Mouse (Mus musculus): ENCODE data around the gene Iscu. TPM values are rescaled to one million over a fixed set of nuclear protein-coding genes. Genes with fewer than 3 reads are reported as not detected.

The Iscu gene
- polyA plus RNA-seq, 1 experiment from 2014 or later = 112 TPM

DNA sequence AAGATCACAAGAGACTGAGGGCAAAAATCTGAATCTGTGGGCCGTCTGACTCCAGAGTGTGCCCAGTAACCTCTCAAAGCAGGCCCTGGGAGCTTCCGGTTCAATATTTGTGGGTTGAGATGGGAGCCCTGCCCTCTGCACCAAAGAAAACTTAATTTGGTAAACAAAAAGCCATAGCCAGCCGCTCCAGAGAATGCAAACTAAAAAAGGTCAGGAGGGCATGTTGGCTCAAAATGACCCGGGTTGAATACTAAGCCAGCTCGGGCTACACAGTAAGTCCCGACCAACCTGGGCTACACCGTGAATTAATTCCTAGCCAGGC is 37.6 kb upstream of the Iscu start:
- Histone ChIP-seq H3K4me2 (peak overlapping the region; percentile 91), H3K27ac (peak overlapping the region; percentile 93), H3K9me3 (replicated peaks) (no peaks in the 10 kb centered on the region), H3K9ac (peak overlapping the region; percentile 50; the same call in 1 of the 2 replicates), H3K4me1 (peaks cover 26% of the 10 kb centered on the region), H3K27me3 (no peaks in the 10 kb centered on the region), H3K4me3 (replicated peaks) (peak overlapping the region; percentile 65), H3K36me3 (peaks cover 20% of the 10 kb centered on the region)
- peak; percentile 30; the same call in 1 of the 2 replicates for ATAC-seq (replicated peaks; ENCODE audit: low FRiP score)
- 31% methylated on average over 7 of the region's 7 CpGs for WGBS

GRCm38 (mm10) chr5:113735345-113736112 is 37.0 kb upstream of the Iscu start, which contains the start of gene Ficd:
TSS of gene Ficd (plus strand) at chr5:113735803.
- peak within 1 kb of the TSS; percentile 50 for H3K9ac ChIP-seq
- H3K9me3 ChIP-seq (replicated peaks) = no peaks in the 10 kb centered on the region
- H3K27ac ChIP-seq = peak within 1 kb of the TSS; percentile 93
- peaks cover 26% of the 10 kb centered on the region for H3K4me1 ChIP-seq
- H3K4me3 ChIP-seq (replicated peaks) = peak within 1 kb of the TSS; percentile 65
- peak; percentile 96 for ATAC-seq (replicated peaks; ENCODE audit: low FRiP score)
- H3K4me2 ChIP-seq = peak within 1 kb of the TSS; percentile 91
- no peaks in the 10 kb centered on the region for H3K27me3 ChIP-seq
- WGBS = 1% methylated on average over 71 of the region's 71 CpGs
- H3K36me3 ChIP-seq = peaks cover 25% of the 10 kb centered on the region

DNA sequence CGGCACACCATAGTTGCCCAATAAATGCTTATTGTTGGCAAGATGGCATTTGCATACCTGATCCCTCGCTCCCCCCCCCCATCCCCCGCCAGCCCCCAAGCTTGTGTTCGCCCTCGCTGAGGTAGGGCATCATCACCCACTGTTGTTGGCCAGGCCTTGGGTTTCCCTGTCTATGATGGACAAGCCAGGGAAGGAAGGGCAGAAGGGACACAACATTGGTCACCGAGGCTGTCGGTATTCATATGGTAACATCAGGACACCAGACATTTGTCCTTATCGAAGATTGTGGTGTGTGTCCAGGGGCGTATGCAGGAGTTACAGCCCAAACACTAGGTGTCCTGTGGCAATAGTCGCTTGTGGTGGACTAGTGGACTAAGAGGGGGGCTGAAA is 36.4 kb upstream of the Iscu start:
- no peaks in the 10 kb centered on the region for H3K27me3 ChIP-seq
- peak overlapping the region; percentile 65 for H3K4me3 ChIP-seq (replicated peaks)
- H3K4me1 ChIP-seq = peaks cover 22% of the 10 kb centered on the region
- H3K9me3 ChIP-seq (replicated peaks) = no peaks in the 10 kb centered on the region
- peak overlapping the region; percentile 93 for H3K27ac ChIP-seq
- peak overlapping the region; percentile 91 for H3K4me2 ChIP-seq
- H3K9ac ChIP-seq = peak overlapping the region; percentile 50
- 2% methylated on average over 10 of the region's 10 CpGs for WGBS
- H3K36me3 ChIP-seq = peaks cover 31% of the 10 kb centered on the region
- ATAC-seq (replicated peaks; ENCODE audit: low FRiP score) = peak; percentile 8; the same call in 1 of the 2 replicates

- H3K4me2 ChIP-seq = peak overlapping the region; percentile 91
- H3K27ac ChIP-seq = peak overlapping the region; percentile 93; the same call in 1 of the 2 replicates
- H3K9me3 ChIP-seq (replicated peaks) = no peaks in the 10 kb centered on the region
- WGBS = 36% methylated on average over 15 of the region's 15 CpGs
- peak overlapping the region; percentile 65 for H3K4me3 ChIP-seq (replicated peaks)
- peaks cover 36% of the 10 kb centered on the region for H3K36me3 ChIP-seq
- H3K27me3 ChIP-seq = no peaks in the 10 kb centered on the region
- ATAC-seq (replicated peaks; ENCODE audit: low FRiP score) = no peak
- H3K9ac ChIP-seq = peak overlapping the region; percentile 50
- peaks cover 22% of the 10 kb centered on the region for H3K4me1 ChIP-seq
Observed at GRCm38 (mm10) chr5:113736522-113737164, 35.9 kb upstream of the Iscu start.

- ATAC-seq (replicated peaks; ENCODE audit: low FRiP score) = no peak
- H3K27me3 ChIP-seq = no peaks in the 10 kb centered on the region
- no peak overlapping the region for H3K4me3 ChIP-seq (replicated peaks)
- H3K27ac ChIP-seq = no peak overlapping the region
- no peak overlapping the region for H3K9ac ChIP-seq
- 88% methylated on average over 11 of the region's 11 CpGs for WGBS
- H3K4me2 ChIP-seq = no peak overlapping the region
- H3K9me3 ChIP-seq (replicated peaks) = no peaks in the 10 kb centered on the region
- peaks cover 47% of the 10 kb centered on the region for H3K36me3 ChIP-seq
- peaks cover 22% of the 10 kb centered on the region for H3K4me1 ChIP-seq
Observed at GRCm38 (mm10) chr5:113737607-113738237, 34.8 kb upstream of the Iscu start.

DNA sequence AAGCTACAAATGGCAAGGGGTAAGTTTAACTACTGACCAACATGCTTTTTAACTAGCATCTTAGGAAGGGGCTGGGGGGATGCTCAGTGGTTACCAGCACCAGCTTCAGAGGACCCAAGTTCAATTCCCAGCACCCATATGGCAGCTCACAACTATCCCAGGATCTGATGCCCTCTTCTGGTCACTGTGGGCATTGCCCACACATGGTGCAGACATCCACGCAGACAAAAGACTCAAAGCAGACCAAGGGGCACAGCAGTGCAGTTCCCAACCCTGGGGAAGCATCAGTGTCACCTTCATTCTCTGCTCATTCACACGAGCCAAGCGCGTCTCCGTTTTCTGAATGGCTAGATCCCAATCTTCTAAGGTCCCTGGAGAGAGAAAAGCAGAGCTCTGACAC is 24.9 kb upstream of the Iscu start:
- no peaks in the 10 kb centered on the region for H3K9me3 ChIP-seq (replicated peaks)
- no peak for ATAC-seq (replicated peaks; ENCODE audit: low FRiP score)
- 93% methylated on average over 5 of the region's 5 CpGs for WGBS
- no peaks in the 10 kb centered on the region for H3K4me1 ChIP-seq
- no peak overlapping the region for H3K9ac ChIP-seq
- no peak overlapping the region for H3K4me3 ChIP-seq (replicated peaks)
- H3K27me3 ChIP-seq = no peaks in the 10 kb centered on the region
- H3K36me3 ChIP-seq = peaks cover 100% of the 10 kb centered on the region
- H3K4me2 ChIP-seq = no peak overlapping the region
- no peak overlapping the region for H3K27ac ChIP-seq

DNA sequence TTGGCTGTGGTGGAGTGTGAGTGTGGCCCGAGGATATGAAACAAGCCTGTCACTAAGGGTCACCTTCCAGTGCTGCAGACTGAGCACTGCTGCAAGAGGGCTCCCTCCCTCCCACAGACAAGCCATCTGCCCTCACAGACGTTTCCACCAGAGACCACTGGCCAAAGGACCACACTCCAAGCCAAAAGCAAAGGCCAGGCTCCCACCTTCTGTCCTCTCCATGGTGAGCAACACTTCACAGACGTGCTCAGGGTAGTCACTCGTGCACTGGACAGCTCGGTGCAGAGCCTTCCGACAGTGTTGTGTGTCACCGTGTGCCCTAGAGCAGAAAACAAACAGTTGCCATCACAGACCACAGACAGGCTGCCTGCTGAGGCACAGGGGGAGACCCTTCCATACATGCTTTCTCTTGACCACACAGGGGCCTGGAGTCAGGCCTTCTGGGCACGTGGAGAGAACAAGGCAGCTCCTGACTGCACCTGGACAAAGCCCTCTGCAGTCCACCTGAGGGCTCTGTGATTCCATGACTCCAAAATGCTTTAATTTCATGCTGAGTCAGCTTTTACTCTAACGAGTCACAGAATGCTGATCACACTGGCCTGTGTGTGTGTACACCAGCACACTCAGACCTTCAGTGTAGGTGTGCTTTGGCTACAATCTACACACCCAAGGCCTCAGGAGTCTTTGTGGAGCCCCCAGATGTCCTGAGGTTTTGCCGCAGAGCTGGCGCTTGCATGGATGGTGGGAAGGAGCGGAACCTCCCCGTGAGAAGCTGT is 23.8 kb upstream of the Iscu start:
- ATAC-seq (replicated peaks; ENCODE audit: low FRiP score) = no peak
- no peak overlapping the region for H3K9ac ChIP-seq
- peaks cover 100% of the 10 kb centered on the region for H3K36me3 ChIP-seq
- no peaks in the 10 kb centered on the region for H3K9me3 ChIP-seq (replicated peaks)
- 93% methylated on average over 13 of the region's 13 CpGs for WGBS
- no peak overlapping the region for H3K27ac ChIP-seq
- no peaks in the 10 kb centered on the region for H3K27me3 ChIP-seq
- H3K4me3 ChIP-seq (replicated peaks) = no peak overlapping the region
- H3K4me2 ChIP-seq = no peak overlapping the region
- H3K4me1 ChIP-seq = no peaks in the 10 kb centered on the region

GRCm38 (mm10) chr5:113751521-113752157 is 20.9 kb upstream of the Iscu start:
- Histone ChIP-seq H3K9ac (no peak overlapping the region), H3K4me3 (replicated peaks) (no peak overlapping the region), H3K36me3 (peaks cover 100% of the 10 kb centered on the region), H3K9me3 (replicated peaks) (no peaks in the 10 kb centered on the region), H3K27me3 (no peaks in the 10 kb centered on the region), H3K4me1 (no peaks in the 10 kb centered on the region), H3K4me2 (no peak overlapping the region), H3K27ac (no peak overlapping the region)
- peak; percentile 40; the same call in 1 of the 2 replicates for ATAC-seq (replicated peaks; ENCODE audit: low FRiP score)
- 62% methylated on average over 9 of the region's 9 CpGs for WGBS

GRCm38 (mm10) chr5:113755347-113756030 is 17.1 kb upstream of the Iscu start:
- ATAC-seq (replicated peaks; ENCODE audit: low FRiP score) = no peak
- Histone ChIP-seq H3K9me3 (replicated peaks) (no peaks in the 10 kb centered on the region), H3K27me3 (no peaks in the 10 kb centered on the region), H3K27ac (no peak overlapping the region), H3K4me3 (replicated peaks) (no peak overlapping the region), H3K4me2 (no peak overlapping the region), H3K9ac (no peak overlapping the region), H3K36me3 (peaks cover 100% of the 10 kb centered on the region), H3K4me1 (no peaks in the 10 kb centered on the region)
- 86% methylated on average over 15 of the region's 15 CpGs for WGBS

DNA sequence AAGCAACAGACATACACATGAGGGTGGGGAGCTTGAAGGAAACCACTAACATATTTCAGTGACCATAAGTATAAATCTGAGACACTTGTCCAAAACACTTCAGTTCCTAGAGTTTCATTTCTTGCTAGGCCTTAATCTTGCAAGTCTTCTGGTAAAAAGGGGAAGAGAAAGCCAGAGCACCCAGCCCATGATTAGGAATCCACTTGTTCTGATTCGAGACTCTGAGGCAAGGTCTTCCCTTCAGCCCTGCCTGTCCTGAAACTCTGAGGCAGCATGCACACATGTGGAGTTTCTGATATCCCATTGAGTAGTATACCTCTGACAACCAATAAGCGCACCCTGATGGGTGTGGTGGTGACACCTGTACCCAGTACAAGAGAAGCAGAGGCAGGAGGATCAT is 11.0 kb upstream of the Iscu start:
- no peaks in the 10 kb centered on the region for H3K9me3 ChIP-seq (replicated peaks)
- 0 out of 2 replicates have a peak, but pooled peaks cover 5% of the 10 kb centered on the region for H3K4me1 ChIP-seq
- H3K4me3 ChIP-seq (replicated peaks) = no peak overlapping the region
- WGBS = 95% methylated on average over 2 of the region's 2 CpGs
- H3K36me3 ChIP-seq = peaks cover 94% of the 10 kb centered on the region
- no peak for ATAC-seq (replicated peaks; ENCODE audit: low FRiP score)
- no peak overlapping the region for H3K27ac ChIP-seq
- H3K27me3 ChIP-seq = no peaks in the 10 kb centered on the region
- H3K4me2 ChIP-seq = no peak overlapping the region
- no peak overlapping the region for H3K9ac ChIP-seq

DNA sequence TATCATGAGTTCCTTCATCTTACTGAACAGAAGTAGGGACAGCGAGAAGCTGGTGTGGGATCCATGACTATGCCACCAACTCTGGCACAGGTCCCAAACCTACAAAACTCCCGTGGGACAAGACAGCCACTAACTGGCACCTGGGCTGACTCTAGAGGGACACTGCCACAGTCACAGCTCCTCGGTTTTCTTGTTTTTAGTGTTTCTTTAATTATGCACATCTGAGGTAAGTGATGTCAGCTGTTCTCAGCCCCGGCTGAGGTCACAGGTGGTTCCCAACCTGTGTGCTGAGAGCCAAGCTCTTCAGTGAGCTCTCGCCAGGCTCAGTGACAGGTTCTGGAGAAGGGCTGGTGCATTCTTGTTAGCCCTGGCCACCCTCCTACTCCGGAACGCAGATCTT is 8.1 kb upstream of the Iscu start:
- H3K9ac ChIP-seq = no peak overlapping the region
- H3K27me3 ChIP-seq = no peaks in the 10 kb centered on the region
- peaks cover 14% of the 10 kb centered on the region for H3K4me1 ChIP-seq
- H3K4me2 ChIP-seq = no peak overlapping the region
- no peak for ATAC-seq (replicated peaks; ENCODE audit: low FRiP score)
- H3K9me3 ChIP-seq (replicated peaks) = no peaks in the 10 kb centered on the region
- H3K36me3 ChIP-seq = peaks cover 93% of the 10 kb centered on the region
- no peak overlapping the region for H3K4me3 ChIP-seq (replicated peaks)
- H3K27ac ChIP-seq = no peak overlapping the region
- 91% methylated on average over 7 of the region's 7 CpGs for WGBS
